Mouse (Mus musculus): ENCODE data around the gene Alg14.

The Alg14 gene

DNA sequence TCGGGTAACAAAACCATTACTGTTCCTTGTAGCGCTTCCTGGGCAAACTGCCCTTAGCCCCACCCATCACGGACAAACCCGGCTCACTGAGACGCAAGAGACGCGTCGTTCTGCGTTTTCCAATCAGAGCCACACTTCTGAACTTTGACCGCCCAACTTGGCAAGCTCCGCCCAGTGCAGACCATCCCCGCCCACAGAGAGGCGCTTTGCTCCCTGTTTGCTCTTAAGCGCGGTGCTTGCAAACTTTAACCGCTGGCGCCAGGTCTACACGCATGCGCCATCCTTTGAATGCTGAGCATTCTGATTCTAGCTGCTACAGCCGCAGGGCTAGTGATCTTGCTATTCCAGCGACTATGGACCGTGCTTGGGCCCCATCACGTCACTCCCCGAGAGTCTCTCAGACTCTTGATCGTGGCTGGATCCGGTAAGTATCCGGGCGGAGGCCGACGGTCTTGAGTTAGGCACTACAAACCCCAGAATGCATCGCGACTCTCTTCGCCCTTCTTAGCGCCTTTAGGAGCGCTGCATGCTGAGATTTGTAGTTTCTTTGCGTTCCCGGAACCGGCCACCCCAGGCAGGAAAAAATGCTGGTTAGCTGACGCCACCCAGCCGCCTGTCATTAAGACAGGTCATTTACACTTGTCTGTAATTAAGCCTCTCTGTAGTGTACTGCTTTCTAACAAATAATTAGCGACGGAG is at the start of gene Alg14:
Alg14 (plus strand) TSS at position 214 of the 699 bp plus-strand sequence.
- peak; percentile 96 for DNase-seq (ENCODE audit: extremely low spot score)

DNA sequence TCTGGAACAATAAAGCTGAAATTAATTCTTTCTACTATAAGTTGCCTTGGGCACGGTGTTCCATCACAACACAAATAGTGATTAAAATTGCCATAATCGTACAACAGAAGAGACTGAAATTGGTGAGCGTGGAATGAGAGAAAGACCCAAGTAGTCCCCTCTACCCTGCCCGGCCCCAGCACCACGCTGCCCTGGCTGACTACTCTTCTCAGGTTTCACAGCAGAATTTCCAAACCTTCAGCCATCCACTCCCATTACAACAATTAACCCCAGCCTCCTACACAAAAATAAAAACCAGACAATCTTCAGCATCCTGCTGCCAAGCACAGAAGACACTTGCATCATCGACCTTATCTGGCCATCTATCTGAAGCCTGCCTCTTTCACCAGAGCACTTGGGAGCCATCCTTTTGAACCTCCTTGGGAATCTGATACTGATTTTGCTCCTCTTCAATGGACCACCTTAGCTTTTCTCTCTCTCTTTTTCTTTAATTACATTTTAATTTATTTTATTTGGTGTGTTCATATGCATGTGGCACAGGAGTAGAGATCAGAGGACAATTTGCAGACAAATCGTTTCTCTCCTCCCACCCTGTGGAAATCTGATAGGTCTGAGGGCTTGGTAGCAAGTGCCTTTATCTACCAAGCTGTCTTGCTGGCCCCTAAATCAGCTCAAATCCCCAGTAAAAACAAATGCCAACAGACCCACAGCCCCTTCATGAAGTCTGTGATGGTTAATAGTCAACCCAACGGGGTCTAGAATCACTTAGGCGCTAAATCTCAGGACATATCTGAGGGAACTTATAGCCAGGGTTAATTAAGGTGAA is 49.2 kb upstream of the Alg14 start:
- no peak for DNase-seq (ENCODE audit: extremely low spot score)

DNA sequence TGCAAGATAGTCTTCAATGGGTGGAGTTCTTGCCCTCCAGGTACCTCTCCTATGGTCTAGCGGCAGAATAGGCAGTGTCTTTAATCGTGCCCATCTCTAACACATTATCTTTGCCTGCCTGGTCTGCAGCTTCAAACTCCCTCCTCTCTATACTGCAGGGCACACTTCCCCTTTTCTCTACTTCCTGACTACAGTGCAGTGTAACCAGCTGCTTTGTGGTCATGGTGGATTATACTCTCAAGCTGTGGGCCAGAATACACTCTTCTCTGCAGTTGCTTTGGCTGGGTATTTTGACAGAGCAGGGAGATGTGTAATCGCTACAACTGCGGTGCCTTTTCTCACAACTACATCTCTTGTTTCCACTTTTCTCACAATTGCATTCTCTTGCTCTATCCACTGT is 48.6 kb upstream of the Alg14 start:
- no peak for DNase-seq (ENCODE audit: extremely low spot score)

DNA sequence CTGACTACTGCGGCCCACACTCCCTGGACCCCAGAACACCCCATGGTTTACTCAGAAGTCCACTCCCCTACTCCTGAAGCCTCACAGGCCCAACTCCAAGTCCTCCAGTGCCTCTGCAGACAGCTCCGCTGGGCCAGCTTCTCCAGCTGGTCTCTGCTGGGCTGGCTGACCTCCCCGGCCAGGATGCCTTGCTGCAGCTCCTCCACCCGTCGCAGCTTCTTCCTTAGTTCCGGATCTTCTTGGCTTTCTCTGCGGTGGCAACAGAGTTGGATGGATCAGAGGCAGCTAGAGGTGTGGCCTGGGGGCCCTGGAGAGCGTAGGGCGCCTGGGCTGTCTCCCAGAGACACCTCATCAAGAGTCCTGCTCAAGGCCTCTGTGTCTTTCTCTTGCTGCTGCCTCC is 41.5 kb upstream of the Alg14 start:
- no peak for DNase-seq (ENCODE audit: extremely low spot score)

DNA sequence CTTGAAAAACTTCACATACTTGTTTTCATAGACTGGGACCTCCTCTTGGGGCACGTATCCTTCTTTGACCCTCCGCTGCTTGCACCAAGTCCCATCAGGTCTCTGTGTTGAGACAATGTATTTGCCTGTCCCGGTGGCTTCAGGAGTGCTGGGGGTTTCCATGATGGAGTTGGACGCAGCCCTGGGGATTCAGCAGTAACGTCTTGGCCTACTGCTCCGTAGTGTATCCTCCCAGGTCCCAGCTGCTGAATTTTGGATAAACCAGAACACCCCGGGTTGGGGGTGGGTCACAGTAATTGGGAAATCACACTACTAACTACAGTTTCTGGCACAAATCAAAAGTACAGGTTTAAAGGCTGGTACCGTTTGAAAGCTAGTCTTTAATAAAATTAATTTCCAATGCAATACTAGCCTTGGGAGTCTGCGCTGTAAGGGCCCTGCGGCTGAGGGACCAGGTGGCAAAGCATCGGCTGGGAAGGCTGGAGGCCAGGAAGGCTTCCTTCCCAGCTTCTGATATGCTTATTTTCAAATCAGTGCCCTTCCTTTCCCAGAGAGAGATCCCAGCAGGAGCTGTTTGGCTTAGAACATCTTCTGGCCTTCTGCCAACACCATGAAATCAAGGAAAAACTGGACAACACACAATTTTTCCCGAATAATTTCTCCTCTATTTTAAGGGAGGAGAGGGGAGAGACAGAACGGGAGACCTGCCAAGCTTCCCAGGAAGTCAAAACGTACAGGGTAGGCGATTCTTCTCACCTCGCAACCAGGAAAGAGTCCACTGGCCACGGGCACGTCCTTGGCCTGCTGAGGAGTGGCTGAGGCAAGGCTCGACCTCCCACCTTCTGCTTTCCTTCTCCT is 40.8 kb upstream of the Alg14 start:
- no peak for DNase-seq (ENCODE audit: extremely low spot score)

DNA sequence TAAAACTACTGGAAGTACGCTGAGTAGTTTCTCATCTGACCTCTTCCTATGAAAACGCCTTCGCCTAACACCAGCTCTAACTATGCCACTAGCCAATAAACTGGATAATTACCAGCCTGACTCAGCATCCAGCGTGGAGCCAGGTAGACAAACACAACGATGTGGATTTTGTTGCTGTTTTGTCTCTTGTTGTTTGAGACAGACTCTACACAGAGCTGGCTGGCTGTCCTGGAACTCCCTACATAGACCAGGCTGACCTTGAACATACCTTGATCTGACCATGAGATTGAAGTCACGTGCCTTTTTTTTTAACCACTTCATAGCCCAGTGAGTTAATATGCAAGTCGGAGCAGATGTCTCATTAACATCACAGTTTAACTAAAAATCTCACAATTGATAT is 36.1 kb upstream of the Alg14 start:
- DNase-seq (ENCODE audit: extremely low spot score) = no peak

DNA sequence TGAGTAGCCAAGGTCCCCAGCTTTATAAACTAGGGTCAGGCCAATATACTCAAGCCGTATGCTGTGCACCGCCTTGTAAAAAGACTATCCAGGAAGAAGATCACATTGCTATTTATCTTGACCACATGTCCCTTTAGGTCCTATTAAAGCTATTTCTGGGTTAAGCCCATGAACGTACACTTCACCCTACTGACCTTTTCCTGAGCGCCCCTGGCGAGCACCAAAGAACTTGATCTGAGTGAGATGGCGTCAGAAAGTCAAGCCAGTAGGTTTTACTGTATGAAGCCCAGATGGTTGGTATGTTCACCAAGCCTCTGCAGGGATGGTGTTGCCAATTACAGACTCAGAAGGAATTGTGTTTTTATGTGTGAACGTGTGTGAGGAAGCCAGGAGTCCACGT is 35.4 kb upstream of the Alg14 start:
- no peak for DNase-seq (ENCODE audit: extremely low spot score)

DNA sequence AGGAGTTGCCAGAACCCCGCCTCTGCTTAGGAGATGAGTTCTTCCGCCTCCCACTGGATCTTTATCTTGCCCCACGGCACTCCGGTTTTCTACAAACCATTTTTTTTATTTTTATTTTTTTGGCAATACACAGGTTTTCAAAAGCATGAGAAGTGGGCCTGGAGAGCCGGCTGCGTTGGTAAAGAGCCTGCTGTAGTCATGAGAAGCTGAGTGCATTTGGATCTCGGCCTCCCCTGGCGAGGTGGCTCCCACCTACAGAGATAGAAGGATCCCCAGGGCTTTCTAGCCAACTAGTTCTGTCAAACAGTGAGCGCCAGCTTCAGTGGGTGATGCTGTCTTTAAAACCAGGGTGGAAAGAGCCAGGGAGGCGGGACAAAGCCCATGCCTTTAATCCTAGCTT is 34.2 kb upstream of the Alg14 start:
- no peak for DNase-seq (ENCODE audit: extremely low spot score)

DNA sequence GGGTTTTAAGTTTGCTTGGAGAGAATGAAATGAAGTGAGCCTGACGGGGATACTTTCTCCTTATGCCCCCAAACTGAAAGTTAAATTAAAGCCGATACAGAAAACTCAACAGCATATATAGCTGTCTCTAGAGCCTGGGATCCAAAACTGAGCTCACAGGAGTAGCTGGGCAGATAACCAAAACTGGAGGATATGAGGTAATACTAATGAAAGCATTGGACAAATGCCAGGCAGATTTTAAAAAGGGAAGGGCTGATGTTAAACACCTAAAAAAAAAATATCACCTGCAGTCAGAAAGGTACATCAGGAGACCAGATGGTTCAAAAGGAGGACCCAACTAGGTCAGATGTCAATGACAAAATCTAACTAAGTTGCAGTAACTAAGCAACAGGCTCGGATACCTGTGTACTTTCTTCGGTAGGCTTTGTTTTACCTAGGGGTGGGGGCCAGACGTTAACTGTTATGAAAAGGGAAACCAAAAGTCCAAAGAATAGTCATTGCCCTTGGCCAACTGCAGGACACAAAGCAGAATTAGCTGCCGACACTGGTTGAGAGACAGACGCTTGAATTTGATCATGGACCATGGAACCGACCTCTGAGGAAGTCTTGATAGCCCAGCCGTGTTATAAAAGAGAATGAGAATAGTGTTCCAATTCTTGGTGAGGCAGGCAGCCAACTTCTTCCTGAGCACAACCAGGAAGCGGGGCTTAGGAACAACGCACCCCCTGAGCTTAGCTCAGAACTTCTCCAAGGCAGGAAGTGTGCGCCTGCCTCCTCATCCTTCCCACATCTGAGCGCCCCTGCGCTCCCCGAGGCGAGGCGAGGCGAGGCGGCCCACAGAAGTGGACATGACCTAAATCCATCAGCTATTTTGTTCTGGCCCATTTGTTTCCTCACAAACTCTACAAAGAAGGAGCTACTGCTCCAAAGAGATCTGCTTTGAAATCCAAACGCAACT is 32.8 kb upstream of the Alg14 start:
- DNase-seq (ENCODE audit: extremely low spot score) = no peak

DNA sequence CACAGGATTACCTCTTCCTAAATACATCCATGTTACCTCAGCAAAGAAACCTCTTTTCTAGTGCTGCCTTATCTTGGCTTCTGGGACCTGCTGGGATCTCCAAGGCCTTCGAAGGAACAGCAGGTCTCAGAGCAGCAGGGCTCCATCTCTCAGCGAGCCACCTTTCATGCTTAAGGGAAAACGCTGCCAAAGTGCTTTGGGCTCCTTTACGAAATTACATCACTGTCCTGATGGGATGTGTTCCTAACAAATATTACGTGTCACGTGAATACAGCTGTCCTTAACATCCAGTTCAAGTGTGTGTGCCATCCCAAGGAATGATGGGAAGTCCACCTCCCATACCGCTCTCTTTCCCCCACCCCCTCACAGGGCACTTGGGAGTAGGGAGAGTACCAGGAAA is 31.5 kb upstream of the Alg14 start:
- no peak for DNase-seq (ENCODE audit: extremely low spot score)

DNA sequence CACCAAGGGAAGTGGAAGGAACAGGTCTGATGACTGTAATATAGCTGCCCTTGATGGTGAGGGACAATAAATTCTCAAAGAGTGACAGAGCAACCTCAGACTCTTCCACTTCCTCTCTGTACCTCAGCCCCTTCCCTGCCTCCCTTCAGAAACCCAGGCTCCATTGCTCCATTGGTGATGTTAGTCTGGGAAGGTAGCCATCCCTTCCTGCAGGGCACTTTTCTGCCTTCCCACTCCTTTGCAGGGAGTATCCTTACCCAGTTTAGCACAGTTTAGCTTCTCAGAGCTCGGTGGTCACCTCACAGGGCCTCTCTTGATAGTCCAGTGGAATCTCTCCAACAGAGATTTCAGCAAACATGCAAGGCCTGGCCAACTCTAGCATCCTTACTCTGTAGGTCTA is 30.7 kb upstream of the Alg14 start:
- no peak for DNase-seq (ENCODE audit: extremely low spot score)

DNA sequence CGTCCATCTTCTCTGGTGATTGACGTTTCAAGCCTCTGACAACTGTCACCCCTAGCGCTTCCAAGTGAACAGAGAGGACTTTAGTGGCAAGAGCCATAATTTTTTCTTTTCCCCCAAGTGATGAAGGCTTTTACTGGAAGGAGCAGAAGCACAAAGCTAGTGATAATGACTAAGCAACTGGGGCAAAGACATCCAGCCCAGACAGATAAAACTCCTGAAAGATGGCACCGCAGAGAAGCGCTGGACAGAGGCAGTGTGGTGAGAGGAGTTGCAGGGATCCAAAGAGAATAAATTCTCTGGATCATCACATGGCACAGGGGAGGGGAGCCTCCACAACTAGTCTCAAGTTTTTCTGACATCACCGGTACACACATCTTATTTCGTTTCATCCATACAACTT is 30.3 kb upstream of the Alg14 start:
- no peak for DNase-seq (ENCODE audit: extremely low spot score)

DNA sequence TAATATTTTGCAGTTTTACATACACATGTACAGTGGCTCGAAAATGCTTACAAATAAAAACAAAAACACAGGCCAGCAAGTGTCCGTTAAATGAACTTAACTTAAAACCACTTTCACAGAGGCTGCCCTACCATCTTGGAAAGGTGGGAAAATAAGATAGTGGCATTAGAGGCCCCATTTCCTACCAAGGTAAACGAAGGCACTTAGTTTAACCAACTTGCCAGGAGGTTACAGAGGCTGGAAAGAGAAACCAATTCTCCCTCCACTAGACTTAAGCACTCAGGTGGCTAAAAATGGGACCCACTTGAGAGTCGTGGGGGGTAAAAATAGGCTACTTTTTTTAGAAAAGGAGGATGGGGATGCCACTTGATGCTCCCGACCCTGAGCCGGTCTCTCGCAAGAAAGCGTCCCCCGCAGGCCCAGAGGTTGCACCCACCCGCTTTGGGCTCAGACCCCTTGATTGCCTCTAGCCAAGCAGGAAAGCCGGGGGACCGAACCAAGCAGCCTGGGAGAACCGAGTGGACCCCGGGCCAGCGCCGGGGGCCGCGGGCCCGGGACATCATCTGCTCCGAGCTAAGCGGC is 29.5 kb upstream of the Alg14 start:
- DNase-seq (ENCODE audit: extremely low spot score) = peak; percentile 47

DNA sequence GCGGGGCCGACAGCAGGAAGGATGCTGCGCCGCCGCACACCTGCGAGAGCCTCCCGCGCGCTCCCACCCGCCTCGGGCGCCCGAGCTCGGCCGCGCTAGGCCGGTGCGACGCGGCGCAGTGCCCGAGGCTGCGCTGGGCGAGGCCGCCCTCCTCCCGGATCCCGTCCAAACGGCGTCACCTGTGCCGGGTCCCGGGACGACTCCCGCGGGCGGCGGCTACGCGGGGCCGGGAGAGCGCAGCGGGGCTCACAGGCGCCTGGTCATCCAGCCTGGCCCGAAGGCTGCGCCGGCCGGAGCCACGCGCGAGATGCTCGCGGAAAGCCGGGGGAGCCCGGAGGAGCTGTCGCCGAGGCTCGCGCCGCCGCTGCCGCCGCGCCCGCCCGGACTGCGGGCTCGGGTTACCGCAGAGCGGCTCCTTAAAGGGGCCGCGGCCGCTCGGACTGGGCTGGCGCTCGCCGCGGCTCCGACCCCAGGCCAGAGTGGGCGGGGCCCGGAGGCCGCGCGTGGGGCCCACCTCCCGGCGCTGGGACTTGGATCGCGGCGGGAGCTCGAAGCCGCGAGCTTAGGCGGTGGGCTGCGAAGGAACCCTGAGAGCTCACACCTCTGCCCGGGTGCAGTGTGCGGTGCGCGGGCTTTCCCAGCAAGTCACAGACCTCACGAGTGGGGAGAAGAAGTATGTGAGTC is 28.9 kb upstream of the Alg14 start:
- DNase-seq (ENCODE audit: extremely low spot score) = peak; percentile 70

DNA sequence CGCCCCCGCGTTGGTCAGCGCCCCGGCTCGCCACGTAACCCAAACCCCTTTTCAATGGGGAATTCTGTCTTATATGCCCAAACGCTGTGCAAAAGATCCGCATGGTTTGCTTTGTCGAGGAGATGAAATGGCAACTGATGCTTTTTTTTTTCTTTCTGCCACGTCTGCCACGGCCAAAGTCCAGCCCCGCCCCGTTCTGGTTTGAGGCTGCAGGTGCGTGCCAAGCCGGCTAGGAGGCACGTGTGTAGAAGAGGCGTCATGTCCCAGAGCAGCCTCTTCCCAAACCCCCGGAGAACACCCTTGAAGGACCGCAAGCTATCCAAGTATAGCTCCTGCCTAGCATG is 28.4 kb upstream of the Alg14 start:
- no peak for DNase-seq (ENCODE audit: extremely low spot score)

DNA sequence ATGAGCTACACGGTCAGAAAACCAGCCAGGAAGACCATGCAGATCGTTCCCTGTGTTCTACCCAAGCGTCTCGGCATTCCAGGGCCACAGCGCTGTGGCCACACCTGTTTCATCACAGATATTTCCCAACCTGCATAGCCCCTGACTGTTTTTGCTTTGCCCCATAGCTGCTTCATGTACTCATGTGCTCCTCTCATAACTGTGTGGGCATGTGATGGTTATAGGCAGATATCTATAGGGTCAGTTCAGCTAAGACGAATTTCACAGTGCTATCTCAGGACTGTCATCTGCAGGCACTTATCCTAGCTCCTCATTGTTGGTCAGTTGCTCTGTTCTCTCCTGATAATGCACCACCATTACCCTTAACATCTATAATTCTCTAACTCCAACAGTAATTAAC is 27.3 kb upstream of the Alg14 start:
- DNase-seq (ENCODE audit: extremely low spot score) = no peak

DNA sequence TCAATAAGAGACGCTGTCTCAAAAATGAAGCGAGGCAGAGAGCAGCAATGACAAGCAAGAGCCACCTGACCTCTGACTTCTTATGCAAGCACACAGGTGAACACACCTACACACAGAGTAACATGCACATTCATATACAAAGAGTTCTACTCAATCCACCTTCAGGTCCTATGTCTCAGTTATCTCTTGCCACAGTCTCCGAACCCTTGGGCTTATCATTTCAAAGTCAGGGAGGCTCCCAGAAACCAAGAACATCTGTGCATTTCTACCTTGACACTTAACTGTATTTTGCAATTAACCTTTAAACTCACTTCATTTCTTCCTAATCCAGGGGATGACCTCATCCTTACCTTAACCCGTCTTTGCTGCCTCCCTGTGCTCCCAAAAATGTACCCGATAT is 24.3 kb upstream of the Alg14 start:
- no peak for DNase-seq (ENCODE audit: extremely low spot score)

DNA sequence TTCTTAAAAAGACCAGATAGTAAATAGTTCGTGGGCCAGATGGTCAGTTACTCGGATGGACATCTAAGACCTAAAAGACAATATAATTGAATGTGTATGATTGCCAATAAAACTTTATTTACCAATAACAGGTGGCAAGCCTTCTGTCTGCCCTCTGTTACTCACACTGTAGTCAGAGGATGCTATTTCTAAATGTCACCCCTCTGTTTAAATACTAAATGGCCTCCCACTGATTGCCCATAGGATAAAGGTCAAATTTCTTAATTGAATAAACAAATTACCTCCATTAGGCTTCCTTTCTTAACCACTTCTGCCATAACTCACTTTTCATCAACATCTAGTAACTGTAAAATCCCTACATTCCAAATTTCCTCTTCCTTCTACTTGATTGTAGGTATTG is 19.0 kb upstream of the Alg14 start:
- DNase-seq (ENCODE audit: extremely low spot score) = no peak

DNA sequence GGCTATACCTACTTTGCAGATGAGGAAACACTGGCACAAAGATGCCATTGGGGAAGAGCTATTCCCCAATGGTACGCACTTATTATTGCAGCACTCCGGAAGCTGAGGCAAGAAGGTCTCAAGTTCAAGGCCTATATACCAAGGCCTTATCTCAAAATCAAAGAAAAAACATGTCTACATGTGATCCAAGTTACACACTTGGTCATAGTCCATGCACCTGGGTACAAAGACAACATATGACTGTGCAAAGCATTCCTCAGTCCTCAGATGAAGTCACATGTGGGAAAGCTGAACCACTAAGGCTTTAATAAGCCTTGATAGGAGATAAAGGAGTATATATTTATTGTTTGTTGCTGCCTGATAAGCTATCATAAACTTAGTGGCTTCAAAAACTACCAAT is 17.6 kb upstream of the Alg14 start:
- DNase-seq (ENCODE audit: extremely low spot score) = no peak

DNA sequence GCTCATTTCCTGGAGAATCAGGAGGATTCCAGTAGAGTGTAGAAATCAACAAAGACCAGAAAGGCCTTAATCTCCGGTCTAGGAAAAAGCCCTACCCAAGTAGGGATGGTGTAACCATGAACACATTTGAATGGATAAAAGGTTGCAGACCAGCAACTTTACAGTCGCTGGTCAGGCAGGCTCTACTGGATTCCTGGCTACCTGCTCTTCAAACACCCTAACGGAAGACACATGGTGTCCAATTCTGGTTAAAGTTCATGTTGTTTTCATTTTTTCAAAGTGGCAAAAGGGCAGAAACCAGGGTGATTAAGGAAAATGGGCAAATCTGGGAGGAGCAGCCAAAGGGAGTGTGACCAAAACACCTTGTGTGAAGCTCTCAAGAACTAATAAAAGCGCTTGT is 14.6 kb upstream of the Alg14 start:
- no peak for DNase-seq (ENCODE audit: extremely low spot score)

DNA sequence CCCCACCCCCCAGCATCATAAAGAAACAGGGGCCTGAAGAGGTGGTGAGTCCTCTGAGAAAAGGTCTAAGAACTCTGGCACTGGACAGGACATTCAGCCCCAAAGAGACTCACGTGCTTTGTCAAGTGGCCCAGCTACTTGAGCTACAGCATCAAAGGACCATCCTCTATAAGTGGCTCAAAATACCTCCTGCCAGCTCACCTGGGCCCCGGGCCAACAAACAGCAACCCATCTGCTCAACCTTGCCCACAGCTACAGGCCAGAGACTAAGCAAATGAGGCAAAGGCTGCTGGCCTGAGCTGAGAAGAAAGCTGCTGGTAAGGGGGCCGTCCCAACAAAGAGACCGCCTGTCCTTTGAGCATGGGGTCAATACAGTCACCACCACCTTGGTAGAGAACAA is 14.0 kb upstream of the Alg14 start:
- no peak for DNase-seq (ENCODE audit: extremely low spot score)
